Mouse (Mus musculus) left cerebral cortex, adult 2 months (tissue): ENCODE measurements around the gene Dlk1. TPM values are rescaled to one million over a fixed set of nuclear protein-coding genes. Genes with fewer than 3 reads are reported as not detected.

Source experiments
- DNase-seq, 2 experiments: peaks; one replicate each; pipeline ENCODE4 v3.0.0; 2021 to 2022; ENCODE audit warnings: low spot score in 2 of 2, mixed read lengths in 1 of 2; ENCODE audit errors: extremely low spot score in 1 of 2
- H3K27ac ChIP-seq: fragments of 200-600 bp; 2 replicates; pipeline ENCODE4 v1.8.1; 2022
- H3K4me3 ChIP-seq: fragments of 200-600 bp; 2 replicates; pipeline ENCODE4 v1.8.1; 2022
- CTCF ChIP-seq: fragments of 200-600 bp; IDR thresholded peaks from 2 replicates; pipeline ENCODE4 v1.8.1; 2022; ENCODE audit warnings: antibody characterized with exemption, mild to moderate bottlenecking, moderate library complexity
- intact Hi-C: fragments of 180-260 bp; cut with DNase I; formaldehyde crosslinking; loops from one replicate; pipeline ENCODE4 v1.15.1; 2025
- total RNA-seq, 2 experiments: library from RNA; stranded (reverse); gene quantifications; 2 replicates each; pipeline ENCODE4 v1.2.3; 2021

The Dlk1 gene
- total RNA-seq, 2 experiments from 2014 or later = 4.7 to 8.5 TPM

DNA sequence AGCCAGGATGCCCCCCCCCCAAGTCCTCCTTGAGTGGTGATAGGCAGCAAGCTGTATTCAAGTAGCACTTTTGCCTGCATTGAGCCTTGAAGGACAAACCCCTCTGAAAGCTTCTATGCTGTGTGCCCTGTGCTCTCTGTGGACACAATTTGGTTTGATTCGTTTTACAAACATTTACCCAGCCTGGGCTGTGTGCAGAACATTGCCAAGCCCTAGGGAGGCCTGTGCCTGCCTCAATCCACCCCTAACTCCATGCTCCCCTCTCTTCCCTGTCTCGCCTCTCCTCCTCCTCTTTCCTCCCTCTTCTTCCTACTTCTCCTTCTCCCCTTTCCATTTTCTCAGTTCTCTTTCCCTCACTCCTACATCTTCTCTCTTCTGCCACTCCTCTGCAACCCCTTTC lies 29.5 kb upstream of the Dlk1 start:
- no peak for DNase-seq
- TF ChIP-seq CTCF = no peak
- intact Hi-C loops = no loop called here
- Histone ChIP-seq H3K4me3 (no peak overlapping the region), H3K27ac (no peak overlapping the region)

DNA sequence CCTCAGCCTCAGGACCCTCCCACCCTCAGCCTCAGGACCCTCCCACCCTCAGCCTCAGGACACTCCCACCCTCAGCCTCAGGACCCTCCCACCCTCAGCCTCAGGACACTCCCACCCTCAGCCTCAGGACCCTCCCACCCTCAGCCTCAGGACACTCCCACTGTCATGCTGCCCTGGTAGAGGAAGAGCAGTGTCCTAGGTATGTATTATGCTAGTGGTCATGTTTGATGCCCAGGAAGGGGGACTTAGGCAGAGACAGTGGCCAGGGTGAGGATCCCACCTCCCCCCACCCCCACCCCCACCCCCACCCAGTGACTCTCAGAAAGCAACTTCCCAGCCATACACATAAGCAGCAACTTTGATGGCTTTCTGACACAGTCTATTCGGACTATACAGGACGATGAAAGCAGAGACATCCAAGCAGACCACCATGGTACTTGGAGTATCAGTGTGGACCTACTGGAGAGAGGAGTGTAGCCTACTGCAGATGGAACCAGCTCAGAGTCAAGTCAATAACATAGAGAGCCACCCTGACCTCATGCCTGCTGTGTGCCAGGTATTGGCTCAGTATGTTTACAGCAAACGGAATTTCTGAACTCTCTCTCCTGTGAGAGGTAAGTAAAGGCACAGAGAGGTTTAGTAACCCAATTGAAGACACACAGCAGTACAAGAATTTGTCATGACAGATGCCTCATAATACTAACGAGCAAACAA lies 28.8 kb upstream of the Dlk1 start:
- Histone ChIP-seq H3K27ac (no peak overlapping the region), H3K4me3 (no peak overlapping the region)
- intact Hi-C loops = no loop called here
- TF ChIP-seq CTCF = no peak
- no peak for DNase-seq

DNA sequence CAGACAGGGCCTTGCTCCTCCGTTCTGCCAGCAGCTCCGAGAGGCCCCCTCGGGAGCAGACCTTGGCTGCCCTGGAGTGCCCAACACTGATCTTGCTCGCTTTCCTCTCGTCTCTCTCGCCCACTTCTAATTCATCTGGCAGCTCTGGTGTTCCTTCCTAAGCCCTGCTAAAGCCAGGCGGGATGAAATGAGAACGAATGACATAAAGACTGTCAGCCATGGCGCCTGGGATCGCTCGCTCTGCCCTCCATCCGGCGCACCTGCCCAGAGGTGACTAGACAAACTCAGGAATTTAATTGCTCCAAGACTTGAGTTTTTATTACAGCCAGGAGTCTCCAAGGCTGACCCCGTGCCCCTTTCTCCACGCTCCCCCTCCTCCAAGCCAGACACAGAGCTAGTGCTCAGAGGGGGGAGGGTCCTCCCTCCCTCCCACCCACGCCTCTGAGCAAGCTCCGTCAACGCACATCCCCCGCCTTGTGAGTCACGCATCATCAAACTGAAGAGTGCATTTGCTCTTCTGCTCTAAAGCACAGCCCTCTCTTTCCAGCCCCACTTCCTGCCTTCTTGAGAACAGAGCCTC lies 27.8 kb upstream of the Dlk1 start:
- Histone ChIP-seq H3K4me3 (no peak overlapping the region), H3K27ac (no peak overlapping the region)
- TF ChIP-seq CTCF = no peak
- peak in 1 of 2 experiments; percentile 50 for DNase-seq
- intact Hi-C loops = no loop called here

DNA sequence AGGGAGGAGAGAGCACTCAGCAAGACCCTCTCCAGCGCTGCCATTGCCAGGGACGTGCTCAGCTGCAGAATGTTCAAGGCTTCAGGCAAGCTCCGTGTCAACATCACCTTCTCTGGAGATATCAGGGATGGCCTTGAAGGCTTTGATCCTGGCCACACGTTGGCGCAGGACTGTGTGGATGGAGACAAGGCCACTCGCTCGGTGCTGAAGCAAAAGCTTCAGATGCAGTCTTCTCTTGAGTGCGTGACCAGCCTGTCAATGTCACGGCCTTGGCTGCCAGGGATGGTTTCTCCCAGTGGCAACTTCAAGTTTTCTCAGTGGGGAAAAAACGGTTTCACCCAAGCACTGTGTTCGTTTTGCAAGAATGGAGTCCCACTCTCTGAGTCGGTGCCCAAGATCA lies 26.6 kb upstream of the Dlk1 start:
- Histone ChIP-seq H3K27ac (no peak overlapping the region), H3K4me3 (no peak overlapping the region)
- TF ChIP-seq CTCF = no peak
- no peak for DNase-seq
- intact Hi-C loops = no loop called here

DNA sequence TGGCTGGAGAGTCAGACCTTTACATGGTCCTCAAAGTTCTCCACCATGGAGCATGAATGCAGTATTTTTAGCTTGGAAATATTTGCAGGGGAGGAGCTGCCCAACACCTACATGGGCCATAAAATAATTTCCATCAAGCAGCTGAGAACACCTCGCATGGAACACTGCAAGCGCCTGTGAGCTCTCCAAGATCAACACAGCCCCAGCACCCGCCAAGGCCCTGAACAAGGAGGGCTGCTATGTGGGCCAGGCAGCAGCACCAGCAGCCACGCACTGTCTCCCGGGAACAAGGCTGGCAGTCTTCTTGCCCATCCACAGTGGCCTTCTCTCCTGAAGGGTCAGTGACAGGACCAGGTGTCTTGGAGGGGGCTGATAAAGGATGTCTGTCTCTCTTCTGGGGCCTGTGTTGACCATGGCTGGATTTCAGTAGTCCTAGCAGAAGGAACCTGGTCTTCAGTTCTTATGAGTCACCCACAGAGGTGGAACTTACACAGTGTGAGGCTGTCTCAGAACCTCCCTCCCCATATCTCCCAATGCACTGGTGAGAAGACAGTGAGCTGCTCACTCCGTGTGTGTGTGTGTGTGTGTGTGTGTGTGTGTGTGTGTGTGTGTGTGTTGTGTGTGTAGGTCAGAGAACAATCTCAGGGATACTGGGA lies 20.0 kb upstream of the Dlk1 start:
- intact Hi-C loops = loop anchor here (10.0 kb wide), 2 partner anchors 312 to 522 kb away; no protein-coding TSS in a partner anchor
- TF ChIP-seq CTCF = no peak

DNA sequence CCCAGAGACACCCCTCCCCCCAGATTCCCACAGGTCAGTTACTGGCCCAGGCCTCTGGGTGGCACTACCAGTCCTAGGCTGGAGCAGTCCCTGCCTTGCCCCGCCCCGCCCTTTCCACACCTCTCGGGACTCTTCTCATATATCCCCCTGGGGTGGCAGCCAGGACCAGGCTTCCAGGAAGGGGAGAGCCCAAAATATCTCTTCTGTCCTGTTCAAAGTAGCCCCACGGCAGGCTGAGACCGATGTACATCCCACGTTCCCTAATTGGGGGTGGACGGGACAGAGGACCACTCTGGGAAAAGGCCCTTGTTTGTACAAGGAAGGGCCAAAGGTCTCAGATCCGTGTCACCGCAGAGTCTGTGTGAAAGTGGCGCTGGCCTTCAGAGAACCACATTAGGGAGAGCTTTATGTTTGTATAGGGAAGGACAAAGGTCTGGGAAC lies 16.2 kb upstream of the Dlk1 start:
- H3K4me3 ChIP-seq = no peak overlapping the region
- peak; percentile 22 for TF ChIP-seq CTCF
- no peak for DNase-seq
- intact Hi-C loops = loop anchor here (2.0 to 10.0 kb wide), 5 partner anchors 104 to 534 kb away; no protein-coding TSS in a partner anchor
- H3K27ac ChIP-seq = no peak overlapping the region

More for the DNA sequence above, 20.0 kb upstream of the Dlk1 start:
- Histone ChIP-seq H3K27ac (no peak overlapping the region), H3K4me3 (no peak overlapping the region)
- DNase-seq = no peak

DNA sequence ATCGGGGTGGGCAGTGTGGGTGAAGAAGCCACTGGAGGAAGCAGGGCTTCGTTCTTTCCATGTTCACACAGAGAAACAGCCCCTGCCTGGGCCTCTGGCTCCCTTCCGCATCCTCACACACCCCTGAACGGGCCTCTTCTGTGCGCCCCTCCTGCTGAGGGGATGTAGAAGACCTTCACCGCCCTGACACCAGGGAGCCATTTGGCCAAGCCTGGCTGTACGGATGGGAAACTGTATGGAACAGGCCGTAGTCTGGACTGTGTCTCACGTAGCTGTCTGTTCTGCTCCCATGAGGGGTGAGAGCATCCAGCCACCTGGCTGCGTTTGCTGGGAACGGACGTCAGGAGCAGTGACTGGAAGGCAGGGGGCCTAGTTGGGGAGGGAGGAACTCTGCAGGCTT lies 15.8 kb upstream of the Dlk1 start:
- intact Hi-C loops = loop anchor here (2.0 to 10.0 kb wide), 5 partner anchors 104 to 535 kb away; no protein-coding TSS in a partner anchor
- H3K4me3 ChIP-seq = no peak overlapping the region
- H3K27ac ChIP-seq = no peak overlapping the region
- DNase-seq = no peak
- TF ChIP-seq CTCF = no peak

DNA sequence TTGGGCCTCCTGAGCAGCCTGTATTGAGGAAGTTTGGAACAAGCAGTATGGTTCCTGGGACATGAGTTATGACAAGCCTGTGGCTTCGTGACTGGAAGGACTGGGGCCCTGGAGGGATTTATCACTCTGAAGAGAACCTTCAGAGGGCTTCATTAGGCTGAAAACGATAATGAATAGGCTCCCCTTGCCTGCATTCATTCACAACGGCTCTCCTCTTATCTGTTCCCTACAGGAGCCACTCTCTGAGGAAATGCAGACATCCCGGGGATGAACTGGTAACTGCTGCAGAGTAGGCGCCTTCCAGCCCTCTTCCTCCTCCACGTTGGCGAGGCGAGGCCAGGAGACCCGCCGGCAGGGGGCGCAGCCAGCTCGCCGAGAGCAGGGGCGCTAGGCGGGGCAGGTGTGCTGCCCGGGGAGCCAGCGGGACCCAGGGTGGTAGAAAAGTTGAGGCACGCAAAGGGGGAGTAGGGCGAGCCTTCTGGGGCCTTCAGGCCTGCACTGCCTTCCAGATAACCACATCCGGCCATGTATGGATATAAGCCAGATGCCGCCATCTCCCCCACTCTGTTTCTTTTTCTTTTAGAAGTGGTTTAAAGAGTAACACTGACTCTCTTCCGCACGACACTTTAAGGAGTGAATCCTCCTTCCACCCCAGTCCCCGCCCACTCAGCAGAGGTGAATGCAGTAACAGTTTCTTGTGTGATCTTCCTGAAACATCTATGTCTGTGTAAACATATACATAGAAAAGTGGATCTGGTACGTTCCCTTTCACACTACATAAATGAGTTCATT lies 14.9 kb upstream of the Dlk1 start:
- intact Hi-C loops = loop anchor here (2.0 to 10.0 kb wide), 5 partner anchors 103 to 535 kb away; no protein-coding TSS in a partner anchor
- DNase-seq = peak; percentile 74 to 84
- Histone ChIP-seq H3K4me3 (no peak overlapping the region), H3K27ac (no peak overlapping the region)
- TF ChIP-seq CTCF = peak; percentile 91

DNA sequence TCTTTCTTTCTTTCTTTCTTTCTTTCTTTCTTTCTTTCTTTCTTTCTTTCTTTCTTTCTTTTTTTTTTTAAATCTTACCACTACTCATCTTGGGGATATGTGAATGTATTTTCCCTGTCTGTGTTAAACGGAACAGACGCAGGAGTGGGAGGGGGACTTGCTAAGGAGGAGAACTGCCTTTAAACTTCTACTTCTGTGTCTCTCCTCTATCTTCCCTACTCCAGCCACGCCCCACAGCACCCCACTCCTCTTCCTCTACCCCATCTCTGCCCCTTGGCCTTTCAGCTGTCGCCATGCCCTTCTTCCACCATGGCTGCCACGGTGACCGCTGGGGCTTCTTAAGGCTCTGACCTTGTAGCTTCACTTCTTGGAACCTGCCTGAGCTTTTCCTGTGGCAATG lies 14.2 kb upstream of the Dlk1 start:
- intact Hi-C loops = loop anchor here (5.0 to 10.0 kb wide), 4 partner anchors 169 to 536 kb away; no protein-coding TSS in a partner anchor

DNA sequence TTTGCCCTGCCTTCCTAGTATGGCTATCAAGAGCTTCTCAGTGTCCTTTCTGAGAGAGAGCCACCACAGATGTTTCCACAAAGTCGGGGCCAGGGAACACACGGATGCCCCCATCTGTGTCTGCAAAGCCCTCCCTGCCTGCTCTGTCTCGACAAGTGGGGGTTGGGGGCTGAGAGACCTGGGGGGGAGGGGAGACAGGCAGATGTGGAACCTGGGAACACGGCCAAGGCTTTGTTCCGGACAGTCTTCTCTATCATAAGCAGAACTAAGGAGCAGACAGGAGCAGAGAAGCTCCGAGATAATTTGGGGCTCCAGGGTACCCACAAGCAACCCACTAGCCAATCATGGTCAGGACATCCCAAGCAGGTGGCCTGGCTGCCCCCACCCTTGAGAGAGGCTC lies 12.6 kb upstream of the Dlk1 start:
- no peak for DNase-seq
- no peak for TF ChIP-seq CTCF
- Histone ChIP-seq H3K4me3 (no peak overlapping the region), H3K27ac (no peak overlapping the region)
- intact Hi-C loops = loop anchor here (5.0 to 10.0 kb wide), 4 partner anchors 167 to 538 kb away; no protein-coding TSS in a partner anchor

More for the DNA sequence above, 14.2 kb upstream of the Dlk1 start:
- TF ChIP-seq CTCF = no peak
- no peak for DNase-seq
- Histone ChIP-seq H3K4me3 (no peak overlapping the region), H3K27ac (no peak overlapping the region)

DNA sequence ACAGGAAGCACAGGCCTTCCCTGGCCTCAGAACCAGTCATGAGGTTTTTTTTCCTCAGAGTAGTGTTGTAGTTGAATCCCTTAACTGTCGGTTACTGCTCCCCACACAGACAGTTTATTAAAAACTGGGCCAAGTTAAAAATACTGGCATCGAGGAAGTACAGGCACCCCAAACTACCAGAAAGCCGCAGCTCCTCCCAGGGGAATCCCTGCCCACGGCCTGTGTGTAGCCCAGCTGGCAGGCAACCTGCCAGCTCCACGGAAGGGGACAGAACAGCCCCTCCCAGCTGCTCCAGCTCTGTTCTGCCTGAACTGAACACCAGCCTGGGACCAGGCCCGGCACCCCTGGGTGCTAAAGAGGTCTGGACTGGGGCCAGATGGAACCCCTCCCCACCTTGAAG lies 11.3 kb upstream of the Dlk1 start:
- TF ChIP-seq CTCF = no peak
- DNase-seq = peak; percentile 53 to 60
- intact Hi-C loops = no loop called here
- H3K27ac ChIP-seq = no peak overlapping the region
- no peak overlapping the region for H3K4me3 ChIP-seq
